Mouse (Mus musculus) midbrain, embryonic 11.5 days (tissue): Measurements from ENCODE around the gene Olfr533. TPM values are rescaled to one million over a fixed set of nuclear protein-coding genes. Genes with fewer than 3 reads are reported as not detected.
"Not testable (repeated sequence)": the region's sequence is repeated elsewhere in the genome, so short reads cannot be mapped to it uniquely, and the experiment has no call there.

Experiments used
- ATAC-seq: fragments of 200-750 bp; cut with Nextera tagmentation; 2 replicates; pipeline ENCODE4 v1.8.0; 2017; ENCODE audit warnings: moderate TSS enrichment, moderate library complexity; ENCODE audit not compliant: low FRiP score
- DNase-seq: peaks from one replicate; pipeline ENCODE4 v3.0.0; 2015; ENCODE audit warnings: low spot score; ENCODE audit errors: missing footprints
- H3K27ac ChIP-seq: fragments of 300-500 bp; sonication (generic); 2 replicates; pipeline ENCODE4 v1.5.1; 2014; ENCODE audit warnings: low read depth, low read length
- H3K27me3 ChIP-seq: fragments of 300-500 bp; sonication (generic); 2 replicates; pipeline ENCODE4 v1.6.1; 2014; ENCODE audit warnings: mild to moderate bottlenecking, low read length, moderate library complexity, mixed read lengths; ENCODE audit not compliant: control insufficient read depth, insufficient read depth
- H3K36me3 ChIP-seq: fragments of 300-500 bp; sonication (generic); 2 replicates; pipeline ENCODE4 v1.6.1; 2014; ENCODE audit warnings: mild to moderate bottlenecking, low read length, moderate library complexity, mixed read lengths; ENCODE audit not compliant: control insufficient read depth, insufficient read depth
- H3K4me1 ChIP-seq: fragments of 300-500 bp; sonication (generic); 2 replicates; pipeline ENCODE4 v1.6.1; 2014; ENCODE audit warnings: low read length; ENCODE audit not compliant: control insufficient read depth, insufficient read depth
- H3K4me2 ChIP-seq: fragments of 300-500 bp; sonication (generic); 2 replicates; pipeline ENCODE4 v1.6.1; 2014; ENCODE audit warnings: mild to moderate bottlenecking, moderate library complexity
- H3K4me3 ChIP-seq: fragments of 300-500 bp; sonication (generic); 2 replicates; pipeline ENCODE4 v1.5.1; 2014; ENCODE audit warnings: low read depth, low read length
- H3K9ac ChIP-seq: fragments of 300-500 bp; sonication (generic); 2 replicates; pipeline ENCODE4 v1.6.1; 2014; ENCODE audit warnings: low read length
- H3K9me3 ChIP-seq: fragments of 300-500 bp; sonication (generic); 2 replicates; pipeline ENCODE4 v1.6.1; 2016; ENCODE audit warnings: low read length; ENCODE audit not compliant: control insufficient read depth
- WGBS: fragments of 180-500 bp; shearing (Covaris S2); extraction: QIAGEN DNeasy Blood & Tissue Kit; methylation state at CpG from one replicate; pipeline ENCODE4 v1.1.7; 2014; 5-methylcytosine and 5-hydroxymethylcytosine counted together
- polyA plus RNA-seq: library from polyadenylated mRNA; unstranded; fragments of >200 nt; fragmentation: Nextera tagmentation; extraction: Ambion mirVana; gene quantifications from 2 replicates; pipeline ENCODE4 v1.2.1, GENCODE M21; 2014

Olfr533 gene
- polyA plus RNA-seq, 1 experiment from 2014 or later: not detected

- WGBS: 90% methylated on average over 1 of the region's 2 CpGs
- H3K9ac ChIP-seq, ATAC-seq, H3K9me3 ChIP-seq, H3K36me3 ChIP-seq, H3K27ac ChIP-seq, H3K4me1 ChIP-seq, DNase-seq, H3K4me3 ChIP-seq, H3K27me3 ChIP-seq, H3K4me2 ChIP-seq: not testable (repeated sequence)
These were observed 44.3 kb downstream of the Olfr533 start, which contains the start of gene Olfr536 for GRCm38 (mm10) chr7:140507346-140508021. Gene Olfr536, minus strand, starts transcription at chr7:140507396.

Other genes starting within 250 kb of the Olfr533 start
- gene Cd163l1, start 245.1 kb upstream of the Olfr533 start, polyA plus RNA-seq: not detected in 2 replicates
- gene 5830411N06Rik, start 216.1 kb upstream of the Olfr533 start, polyA plus RNA-seq: not detected in 2 replicates
- not detected in 2 replicates for gene Olfr525, start 142.5 kb upstream of the Olfr533 start, polyA plus RNA-seq
- gene Olfr527, start 129.4 kb upstream of the Olfr533 start, polyA plus RNA-seq: not detected in 2 replicates
- gene Olfr60, start 101.7 kb upstream of the Olfr533 start, polyA plus RNA-seq: not detected in 2 replicates
- not detected in 2 replicates for gene Olfr530, start 87.0 kb upstream of the Olfr533 start, polyA plus RNA-seq
- gene Olfr531, start 60.5 kb upstream of the Olfr533 start, polyA plus RNA-seq: not detected in 2 replicates
- gene Olfr532, start 41.7 kb upstream of the Olfr533 start, polyA plus RNA-seq: not detected in 2 replicates
- gene Olfr535, start 20.8 kb downstream of the Olfr533 start, polyA plus RNA-seq: not detected in 2 replicates
- not detected in 2 replicates for gene Olfr536, start 44.0 kb downstream of the Olfr533 start, polyA plus RNA-seq
- not detected in 2 replicates for gene Olfr538, start 104.5 kb downstream of the Olfr533 start, polyA plus RNA-seq
- 0.04 TPM in 1 of 2 replicates, not detected in the other for gene Olfr46, start 137.9 kb downstream of the Olfr533 start, polyA plus RNA-seq
- not detected in 2 replicates for gene Olfr61, start 165.6 kb downstream of the Olfr533 start, polyA plus RNA-seq
- not detected in 2 replicates for gene Olfr53, start 183.1 kb downstream of the Olfr533 start, polyA plus RNA-seq
- gene Olfr539, start 196.6 kb downstream of the Olfr533 start, polyA plus RNA-seq: not detected in 2 replicates
- not detected in 2 replicates for gene Olfr45, start 218.6 kb downstream of the Olfr533 start, polyA plus RNA-seq
- gene Olfr541, start 233.9 kb downstream of the Olfr533 start, polyA plus RNA-seq: not detected in 2 replicates